In the genomic region with DNA sequence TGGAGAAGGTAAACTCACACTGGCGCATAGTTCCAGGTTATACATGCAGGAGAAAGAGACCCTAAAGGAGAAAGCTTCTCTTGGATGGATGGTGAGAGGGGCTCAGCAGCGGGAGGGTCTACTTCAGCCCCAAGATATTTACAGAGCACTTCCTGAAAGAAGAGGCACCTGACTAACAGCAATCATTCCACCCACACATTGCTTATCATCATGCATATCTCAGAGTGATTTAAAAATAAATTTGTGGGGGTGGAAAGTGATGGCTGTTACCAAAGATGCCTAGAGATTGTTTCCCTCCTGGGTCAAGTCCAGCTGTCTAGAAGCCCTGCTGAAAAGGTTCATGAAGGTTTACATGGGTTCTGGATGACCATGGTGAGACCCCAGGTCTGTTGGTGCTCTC, we compare ENCODE assay signal across 11 mouse cellular contexts.
DNase-seq lines count a peak whose midpoint lies in the region; ATAC-seq and TF ChIP-seq lines count a peak whose summit lies in the region.
"Had no signal": no experiment of that assay in that cellular context is flagged by ENCODE, and none has a peak within 500 bp of the region (broad histone marks: within the 10 kb centered on the region; RNA-seq: fewer than 3 reads in every experiment).

No protein-coding gene starts in this region.

- WGBS in heart, postnatal 0 days = 83% methylated on average over 2 of the region's 2 CpGs
- WGBS in limb, embryonic 15.5 days = 86% methylated on average over 2 of the region's 2 CpGs

- H3K4me2 ChIP-seq in heart, postnatal 0 days (ENCODE audit: low read depth, low read length) = no peak overlapping the region
- H3K4me2 ChIP-seq in limb, embryonic 15.5 days = no peak overlapping the region
- H3K4me2 ChIP-seq: midbrain, embryonic 12.5 days had no signal

- no peaks in the 10 kb centered on the region for H3K27me3 ChIP-seq in heart, postnatal 0 days (ENCODE audit: control insufficient read depth, insufficient read depth, low read length)
- no peaks in the 10 kb centered on the region for H3K27me3 ChIP-seq in limb, embryonic 15.5 days
- H3K27me3 ChIP-seq: midbrain, embryonic 12.5 days had no signal

- H3K9ac ChIP-seq in heart, postnatal 0 days (replicated peaks; ENCODE audit: low read depth, low read length) = no peak overlapping the region
- H3K9ac ChIP-seq in limb, embryonic 15.5 days = no peak overlapping the region
- H3K9ac ChIP-seq: midbrain, embryonic 12.5 days had no signal

- no peak for TF ChIP-seq CTCF in heart, postnatal 0 days (IDR thresholded peaks at IDR 0.05; ENCODE audit: low read depth)

- no peak; the same call in 1 of the 2 replicates for ATAC-seq in heart, postnatal 0 days (ENCODE audit: insufficient read depth, low read depth)
- ATAC-seq in activated CD4-positive, CD25-positive, alpha-beta regulatory T cell, adult 4 months = peak; percentile 20
- ATAC-seq in limb, embryonic 15.5 days (ENCODE audit: insufficient number of reproducible peaks, low FRiP score, low TSS enrichment, low read depth) = no peak
- ATAC-seq: intestine, postnatal 0 days had no signal

- peak overlapping the region; percentile 72; the same call in 1 of the 2 replicates for H3K27ac ChIP-seq in heart, postnatal 0 days (ENCODE audit: low read depth)
- H3K27ac ChIP-seq in limb, embryonic 15.5 days = peak overlapping the region; percentile 60; the same call in 1 of the 2 replicates
- H3K27ac ChIP-seq: hindbrain, embryonic 10.5 days; midbrain, embryonic 12.5 days had no signal

- H3K9me3 ChIP-seq in heart, postnatal 0 days (replicated peaks; ENCODE audit: control insufficient read depth, low read length) = no peaks in the 10 kb centered on the region
- no peaks in the 10 kb centered on the region for H3K9me3 ChIP-seq in limb, embryonic 15.5 days
- H3K9me3 ChIP-seq: hindbrain, embryonic 10.5 days; midbrain, embryonic 12.5 days had no signal

- DNase-seq in heart, postnatal 0 days (ENCODE audit: low spot score) = no peak
- no peak for DNase-seq in heart, adult 8-10 months (ENCODE audit: low spot score)
- peak; percentile 63 for DNase-seq in CD4-positive helper T cell, adult 2 months (ENCODE audit: low read depth, low spot score)
- DNase-seq in cerebellum, adult 11 months = no peak
- no peak for DNase-seq in liver
- DNase-seq: gastrocnemius, postnatal 10 days had no signal

- no peak overlapping the region for H3K4me3 ChIP-seq in heart, postnatal 0 days (ENCODE audit: low read depth, low read length)
- no peak overlapping the region for H3K4me3 ChIP-seq in limb, embryonic 15.5 days
- H3K4me3 ChIP-seq: hindbrain, embryonic 10.5 days; midbrain, embryonic 12.5 days had no signal

- TF ChIP-seq EP300 in heart, postnatal 0 days (IDR thresholded peaks at IDR 0.05; ENCODE audit: low read depth) = no peak

- H3K4me1 ChIP-seq in heart, postnatal 0 days (ENCODE audit: control insufficient read depth, insufficient read depth) = peaks cover 11% of the 10 kb centered on the region; the same call in 1 of the 2 replicates
- H3K4me1 ChIP-seq in limb, embryonic 15.5 days = peaks cover 22% of the 10 kb centered on the region
- H3K4me1 ChIP-seq: midbrain, embryonic 12.5 days had no signal

- no peaks in the 10 kb centered on the region for H3K36me3 ChIP-seq in heart, postnatal 0 days (replicated peaks; ENCODE audit: control insufficient read depth, insufficient read depth, low read length)
- H3K36me3 ChIP-seq in limb, embryonic 15.5 days = no peaks in the 10 kb centered on the region
- H3K36me3 ChIP-seq: hindbrain, embryonic 10.5 days; midbrain, embryonic 12.5 days had no signal
